Mouse (Mus musculus) adrenal gland, postnatal 14 days (tissue): ENCODE data around the gene Setd3. TPM values are rescaled to one million over a fixed set of nuclear protein-coding genes. Genes with fewer than 3 reads are reported as not detected.

Experiments
- DNase-seq: peaks from one replicate; pipeline ENCODE4 v3.0.0; 2021; ENCODE audit warnings: mixed read lengths
- long read RNA-seq, 2 experiments: library from polyadenylated mRNA; stranded (forward); transcript quantifications; one replicate each; pipeline ENCODE4 v2.0.0; 2021
- total RNA-seq: library from RNA; stranded (reverse); gene quantifications from 2 replicates; pipeline ENCODE4 v1.2.3, GENCODE M21; 2021

Setd3 gene
- 92.3 and 93.2 TPM in 2 replicates for total RNA-seq
- long read RNA-seq, experiment 1, transcript Setd3-201 (13 exons, 2,755 nt), result major isoform, 80 of 134 reads
- long read RNA-seq, experiment 1, partial matches to known transcripts, result 6 of 134 reads
- long read RNA-seq, experiment 1, other reads (novel, unspliced or antisense), result 47 of 134 reads
- long read RNA-seq, experiment 2, transcript Setd3-201 (13 exons, 2,755 nt), result major isoform, 59 of 86 reads
- long read RNA-seq, experiment 2, partial matches to known transcripts, result 8 of 86 reads
- long read RNA-seq, experiment 2, other reads (novel, unspliced or antisense), result 19 of 86 reads

DNA sequence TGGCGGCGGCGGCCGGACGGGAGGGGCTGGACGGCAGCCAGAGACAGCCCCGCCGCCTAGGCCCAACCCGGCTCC is at the start of gene Setd3:
Gene Setd3 (minus strand): TSS at position 69 of the 75 bp plus-strand sequence.
- DNase-seq, result no peak

DNA sequence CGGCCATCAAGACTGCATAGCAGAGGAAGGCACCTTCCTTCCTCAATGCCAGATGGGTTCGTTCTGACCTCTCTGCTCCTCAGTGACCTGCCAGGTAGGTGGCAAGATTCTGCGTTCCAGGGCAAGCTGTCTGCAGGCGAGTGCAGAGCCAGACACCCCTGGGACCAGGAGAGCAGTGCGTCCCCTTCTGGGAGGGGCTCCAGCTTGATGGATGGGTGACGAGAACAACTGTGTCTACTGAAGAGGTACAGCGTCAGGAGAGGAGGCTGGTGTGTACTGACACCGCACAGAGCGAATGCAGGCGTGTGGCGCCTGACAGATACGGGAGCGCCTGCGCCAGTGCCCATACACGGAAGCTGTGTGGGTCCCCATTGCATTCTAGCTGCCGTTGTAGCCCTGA is 48.4 kb upstream of the Setd3 start:
- no peak for DNase-seq

DNA sequence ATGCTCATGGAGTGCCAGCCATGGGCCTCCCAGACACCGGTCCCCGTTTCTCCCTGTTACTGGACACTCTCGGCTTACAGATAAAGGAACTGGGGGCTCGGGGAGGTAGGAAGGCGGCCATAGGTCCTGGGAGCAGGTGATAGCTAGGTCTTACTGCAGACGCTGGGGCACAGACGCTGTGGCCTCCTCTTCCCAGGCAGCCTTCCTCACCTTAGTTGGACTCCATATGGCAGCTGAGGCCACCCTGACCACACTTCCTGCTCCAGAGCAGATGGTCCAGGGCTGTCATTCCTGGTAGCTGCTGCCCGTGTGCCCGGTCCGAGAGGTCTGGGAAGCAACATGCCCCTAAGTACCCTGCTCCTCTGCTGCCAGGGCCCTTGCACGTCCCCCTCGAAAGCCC is 47.8 kb upstream of the Setd3 start:
- no peak for DNase-seq

DNA sequence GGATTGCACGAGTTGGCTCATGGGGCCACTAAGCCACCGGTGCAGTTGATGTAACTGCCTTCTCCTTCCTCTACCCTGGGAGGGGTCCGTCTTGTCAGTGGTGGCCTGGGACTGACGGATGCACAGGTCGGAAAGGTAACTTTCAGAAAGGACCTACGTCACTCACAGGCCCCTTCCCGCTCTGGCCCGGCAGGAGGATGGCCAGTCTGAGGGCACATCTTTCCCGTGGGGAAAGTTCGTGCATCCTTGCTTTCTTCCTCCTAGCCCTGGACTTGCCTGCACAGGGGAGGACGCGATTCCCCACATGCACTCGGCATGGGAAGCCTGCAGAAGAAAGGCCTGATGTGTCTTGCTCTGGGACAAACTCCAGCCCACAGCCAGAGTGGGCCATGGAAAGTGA is 47.1 kb upstream of the Setd3 start:
- no peak for DNase-seq

DNA sequence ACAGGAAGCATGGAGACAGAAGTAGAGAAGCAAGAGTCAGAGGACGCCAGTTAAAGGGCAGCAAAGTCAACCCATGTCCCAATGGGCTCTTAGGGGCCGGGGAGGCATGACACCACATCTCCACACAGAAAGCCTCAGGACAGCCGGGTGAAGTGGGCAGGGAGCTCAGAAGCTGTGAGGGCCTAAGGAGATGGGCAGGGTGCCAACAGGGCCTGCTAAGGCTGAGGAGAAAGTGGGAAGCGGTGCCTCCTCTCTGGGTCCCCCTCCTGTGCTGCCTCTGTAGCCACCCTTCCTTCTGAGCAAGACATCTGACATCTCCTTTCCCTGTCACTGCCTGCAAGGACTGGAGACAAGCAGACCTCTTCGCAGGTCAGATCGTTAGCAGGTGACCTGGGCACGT is 46.7 kb upstream of the Setd3 start:
- DNase-seq, result peak; percentile 49

DNA sequence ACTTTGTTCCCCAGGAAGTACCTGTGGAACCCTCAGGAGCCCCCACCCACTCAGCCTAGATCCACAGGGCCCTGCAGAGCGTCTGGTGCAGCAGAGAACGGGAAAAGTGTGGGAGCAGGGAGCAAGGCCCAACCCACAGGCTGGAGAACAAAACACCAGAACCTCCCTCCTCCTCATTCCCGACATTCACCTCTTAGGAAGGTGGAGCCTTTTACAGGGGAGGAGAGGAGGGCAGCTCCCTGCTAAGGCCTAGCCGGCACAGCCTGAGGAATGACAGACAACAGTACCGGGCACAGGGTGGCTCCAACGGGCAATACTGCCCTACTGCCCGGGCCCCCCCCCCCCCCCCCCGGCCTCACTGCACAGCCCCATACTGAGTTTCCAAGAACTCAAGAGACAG is 44.2 kb upstream of the Setd3 start:
- DNase-seq, result no peak

DNA sequence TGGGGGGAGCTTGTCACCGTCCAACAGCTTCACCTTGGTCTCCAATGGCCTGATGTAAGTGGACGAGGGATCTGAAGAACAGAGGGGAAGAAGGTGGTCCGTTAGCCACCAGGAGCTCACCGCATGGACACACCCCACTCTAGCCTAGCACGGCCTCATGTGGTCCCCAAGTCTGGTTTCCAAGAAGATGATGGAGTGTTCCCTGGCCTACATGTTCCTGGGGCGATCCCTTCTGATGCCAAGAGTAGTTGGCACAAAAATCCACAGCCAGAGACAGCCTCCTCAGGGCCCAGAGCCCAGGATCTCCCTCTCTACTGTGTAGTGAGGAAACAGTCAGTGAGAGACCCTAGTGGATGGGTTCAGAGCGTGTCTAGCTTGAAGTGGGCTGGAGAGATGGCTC is 42.6 kb upstream of the Setd3 start:
- DNase-seq, result no peak

DNA sequence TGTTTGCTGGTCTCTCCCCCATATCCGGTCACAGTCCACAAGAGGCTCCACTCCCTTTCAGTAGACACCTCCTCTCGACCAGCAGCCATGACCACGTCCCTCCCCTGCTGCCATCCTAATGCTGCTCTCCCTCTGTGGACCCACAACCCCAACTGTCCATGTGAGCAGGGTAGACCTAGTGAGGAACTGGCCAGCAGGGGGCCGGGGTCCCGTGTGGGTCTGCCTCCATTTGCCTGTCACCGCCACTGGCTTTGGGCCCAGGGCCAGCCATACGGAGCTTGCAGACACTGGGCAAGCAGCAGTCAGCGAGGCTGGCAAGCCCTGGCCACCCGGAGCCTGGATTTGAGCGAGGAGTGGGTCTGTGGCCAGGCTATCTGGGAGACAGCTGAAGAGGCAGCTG is 42.1 kb upstream of the Setd3 start:
- DNase-seq, result no peak

DNA sequence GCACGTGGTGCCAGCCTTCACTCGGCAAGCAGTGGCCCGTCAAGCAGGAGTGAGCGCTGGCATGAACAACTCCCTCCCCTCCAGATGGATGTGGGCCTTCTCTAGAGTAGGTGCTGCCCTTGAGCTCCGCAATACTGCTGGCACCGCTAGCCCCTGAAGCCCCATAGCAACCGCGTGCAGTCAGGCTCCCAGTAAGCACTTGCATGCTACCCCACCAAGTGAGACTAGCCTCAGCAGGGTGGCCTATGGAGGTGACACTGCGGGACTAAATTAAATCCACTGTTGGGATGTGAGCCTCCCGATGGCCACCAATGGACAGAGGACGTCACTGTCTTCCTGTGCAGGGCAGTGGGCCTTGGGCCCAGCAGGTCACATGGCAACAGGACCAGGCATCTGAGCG is 41.5 kb upstream of the Setd3 start:
- peak; percentile 59 for DNase-seq

DNA sequence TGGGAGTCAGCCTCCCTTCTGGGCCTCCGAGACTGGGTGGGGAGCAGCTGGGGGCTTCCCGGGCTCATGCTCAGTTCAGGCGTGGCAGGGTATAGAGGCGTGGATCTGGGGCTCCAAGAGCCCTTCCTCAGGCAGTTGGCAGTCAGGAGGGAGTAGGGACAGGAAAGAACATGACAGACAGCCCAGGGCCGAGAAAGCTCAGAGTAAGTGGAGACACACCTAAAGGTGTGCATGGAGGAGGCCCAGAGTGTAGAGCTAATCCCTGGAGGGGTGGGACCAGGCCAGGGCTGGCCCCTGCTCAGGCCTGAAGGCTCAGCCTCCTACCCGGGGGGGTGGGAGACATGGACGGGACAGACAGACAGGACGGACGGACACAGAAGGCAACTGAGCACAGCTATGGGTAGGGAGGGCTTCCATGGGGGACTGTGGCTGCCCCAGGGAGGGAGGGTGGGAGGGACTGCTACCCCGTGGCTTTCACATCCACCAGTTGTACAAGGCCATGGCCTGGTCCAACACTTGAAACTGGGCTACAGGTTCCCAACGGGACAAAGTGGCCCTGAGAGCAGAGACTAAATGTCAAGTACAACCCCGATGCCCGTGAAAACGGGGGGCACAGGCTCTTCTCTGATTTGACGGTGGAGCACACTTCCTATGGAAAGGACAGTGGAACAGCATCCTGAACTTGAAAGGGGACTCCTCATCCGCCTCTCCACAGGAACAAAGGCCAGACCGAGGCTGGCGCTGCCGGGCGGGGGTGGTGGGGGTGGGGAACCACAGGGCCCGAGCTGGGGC is 40.9 kb upstream of the Setd3 start:
- no peak for DNase-seq

DNA sequence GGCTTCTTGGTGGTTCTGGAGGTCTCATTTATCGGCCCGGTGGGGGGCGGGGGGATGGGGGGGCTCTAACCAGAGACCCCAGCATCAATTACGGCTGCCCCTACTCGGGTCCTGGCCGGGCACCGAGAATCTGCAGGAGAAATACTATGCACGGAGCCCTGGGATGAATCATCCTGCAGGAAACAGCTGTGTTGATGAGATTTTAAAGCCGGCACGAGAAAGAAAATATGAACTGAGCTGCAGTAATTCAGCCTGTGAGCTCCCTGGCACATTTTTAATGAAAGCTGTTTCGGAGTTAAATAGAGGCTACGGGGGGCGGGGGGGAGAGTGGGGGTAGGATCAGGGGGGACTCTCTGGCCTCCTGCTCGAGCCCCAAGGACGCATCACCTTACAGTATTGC is 40.0 kb upstream of the Setd3 start:
- DNase-seq, result no peak

DNA sequence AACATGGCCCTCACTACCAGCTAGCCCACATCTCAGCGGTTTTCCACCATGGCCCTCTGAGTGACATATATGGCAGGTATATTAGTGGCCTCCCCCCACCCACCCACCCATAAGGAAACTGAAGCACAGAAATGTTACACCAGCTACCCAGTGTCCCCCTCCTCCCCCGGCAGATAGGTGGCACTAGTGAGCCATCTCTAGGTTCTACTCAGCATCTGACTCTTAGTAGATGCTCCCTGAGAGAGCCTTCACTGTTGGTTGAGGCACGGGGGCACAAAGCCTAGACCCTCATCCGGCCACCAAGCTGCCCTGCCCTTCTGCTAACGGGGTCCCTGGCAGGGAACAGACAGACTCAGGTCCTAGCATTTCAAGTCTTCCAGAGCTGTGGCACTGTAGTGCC is 38.5 kb upstream of the Setd3 start:
- DNase-seq, result peak; percentile 82

DNA sequence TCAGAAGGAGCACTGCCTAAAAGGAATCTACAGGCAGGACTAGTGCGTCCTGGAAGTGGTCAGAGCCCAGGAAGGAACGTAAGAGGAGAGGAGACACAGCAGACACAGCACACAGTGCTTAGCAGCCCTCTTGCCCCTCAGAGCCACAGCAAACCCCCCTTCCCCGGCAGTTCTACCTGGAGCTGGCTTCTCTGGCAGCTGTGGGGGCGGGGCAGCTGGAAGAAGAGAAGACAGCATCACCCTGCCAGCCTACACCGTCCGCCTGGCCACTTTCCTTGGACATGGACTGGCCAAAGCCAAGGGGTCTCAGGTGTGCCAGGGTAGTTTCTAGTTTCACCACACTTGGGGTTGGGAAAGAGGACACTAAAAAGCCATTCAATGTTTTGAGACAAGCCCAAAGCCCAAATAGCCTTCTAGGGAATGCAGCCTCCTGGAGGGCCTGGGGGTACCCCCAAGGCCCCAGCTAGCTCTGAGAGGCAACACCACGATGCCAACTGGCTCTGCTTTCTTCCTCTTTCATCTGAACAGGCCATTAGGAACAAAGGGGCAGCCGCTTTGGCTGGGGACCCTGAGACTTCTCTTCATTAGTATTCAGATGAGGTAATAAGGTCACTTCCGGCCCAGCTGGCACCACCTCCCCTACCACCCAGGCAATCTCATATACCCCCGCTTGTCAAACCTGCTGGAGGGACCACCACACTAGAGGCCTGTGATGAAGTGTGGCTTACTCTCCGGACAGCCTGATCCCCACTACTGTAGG is 37.7 kb upstream of the Setd3 start:
- no peak for DNase-seq

DNA sequence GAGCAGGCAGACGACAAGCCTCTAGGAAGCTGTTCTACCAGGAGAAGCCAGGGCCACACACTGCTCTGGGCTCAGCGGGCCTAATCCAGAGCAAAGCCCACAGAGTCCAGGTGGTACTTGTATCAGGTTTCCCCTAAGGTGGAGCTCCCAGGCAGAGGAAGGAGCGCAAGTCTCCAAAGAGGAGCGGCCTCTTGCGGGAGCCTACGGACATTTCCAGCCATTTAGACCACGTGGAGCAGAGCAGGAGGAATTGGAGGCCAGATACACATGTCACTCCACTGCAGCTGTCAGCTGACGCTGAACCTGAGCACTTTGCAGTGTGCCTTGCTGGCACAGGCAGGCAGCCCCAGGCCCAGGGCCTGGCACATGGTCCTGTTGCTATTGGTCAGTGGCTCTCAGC is 36.0 kb upstream of the Setd3 start:
- no peak for DNase-seq

DNA sequence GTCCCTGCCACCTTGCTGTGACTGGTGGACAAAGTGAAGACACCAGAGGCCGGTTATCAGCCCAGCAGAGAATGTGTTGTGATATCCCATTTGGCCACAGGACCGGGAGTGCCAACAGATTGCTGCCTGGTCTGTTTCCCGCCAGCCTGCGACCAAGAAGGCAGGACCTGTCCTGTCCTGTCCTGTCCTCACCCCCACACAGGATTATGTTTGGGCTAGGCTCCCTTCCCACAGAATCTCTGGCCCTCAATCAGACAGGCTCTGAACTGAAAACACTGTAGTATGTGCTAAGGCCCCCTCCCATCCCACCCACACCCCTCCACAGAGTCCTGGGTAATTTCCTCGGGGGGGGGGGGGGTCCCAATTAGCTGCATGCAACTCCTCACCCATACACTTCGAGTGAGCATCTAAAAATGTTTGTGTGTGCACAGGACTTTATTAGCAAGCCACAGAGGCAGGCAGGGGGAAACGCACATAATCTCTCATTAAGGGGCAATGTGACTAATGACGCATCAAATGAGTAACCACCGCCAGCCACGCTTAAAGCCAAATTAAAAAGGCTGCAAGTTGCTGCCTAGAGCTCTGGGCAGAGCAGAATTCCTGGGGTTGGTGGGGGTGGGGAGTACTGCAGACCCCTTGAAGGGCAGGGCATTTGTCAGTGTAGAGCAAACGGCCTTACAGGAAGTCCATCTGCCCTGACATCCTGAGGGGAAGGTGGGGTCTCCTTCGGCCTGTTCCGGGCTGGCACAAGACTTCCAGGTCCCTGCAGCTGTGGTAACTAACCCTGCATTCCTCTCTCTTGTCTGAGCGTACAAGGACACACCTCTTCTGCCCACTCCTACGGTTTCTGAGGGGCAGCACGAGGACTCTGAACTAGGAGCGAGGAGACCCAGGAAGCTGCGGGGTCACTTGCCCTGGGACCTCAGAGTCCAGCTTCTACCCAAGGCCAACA is 34.3 kb upstream of the Setd3 start:
- no peak for DNase-seq

DNA sequence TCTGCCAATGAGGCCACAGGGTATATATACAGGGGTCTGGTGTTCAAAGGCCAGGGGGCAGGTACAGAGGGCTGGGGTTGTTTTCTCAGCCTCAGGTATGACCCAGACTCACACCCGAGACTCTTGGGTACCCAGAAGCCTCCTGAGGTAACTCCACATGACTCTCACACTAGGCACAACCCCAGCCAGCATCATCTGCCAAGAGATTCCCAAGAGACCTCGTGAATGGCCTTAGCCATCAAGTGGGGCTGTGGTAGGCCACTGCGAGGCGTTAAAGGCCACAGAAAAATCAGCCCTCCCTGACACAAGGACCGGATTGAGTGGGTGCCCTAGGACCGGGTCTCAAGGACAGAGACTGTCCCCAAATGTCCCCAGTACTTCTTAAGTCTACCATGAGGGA is 33.4 kb upstream of the Setd3 start:
- peak; percentile 57 for DNase-seq

DNA sequence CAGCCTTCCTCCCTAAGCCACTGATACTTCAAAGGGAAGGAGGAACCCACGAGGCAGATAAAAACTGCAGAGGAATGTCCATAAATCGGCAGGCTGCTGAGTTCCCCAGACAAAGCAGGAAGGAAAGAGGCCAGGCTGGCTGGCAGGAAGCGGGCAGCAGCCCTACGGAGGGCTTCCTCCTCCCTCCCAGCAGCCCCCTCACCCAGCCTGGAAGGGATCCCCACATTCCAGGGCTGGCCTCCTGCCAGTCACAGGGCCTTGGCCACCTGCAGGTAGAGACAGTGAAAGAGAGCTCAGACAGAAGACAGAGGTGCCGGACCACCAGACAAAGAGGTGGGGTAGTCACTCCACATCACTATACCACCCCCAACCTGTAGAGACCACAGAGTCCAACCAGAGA is 33.0 kb upstream of the Setd3 start:
- DNase-seq, result peak; percentile 32

DNA sequence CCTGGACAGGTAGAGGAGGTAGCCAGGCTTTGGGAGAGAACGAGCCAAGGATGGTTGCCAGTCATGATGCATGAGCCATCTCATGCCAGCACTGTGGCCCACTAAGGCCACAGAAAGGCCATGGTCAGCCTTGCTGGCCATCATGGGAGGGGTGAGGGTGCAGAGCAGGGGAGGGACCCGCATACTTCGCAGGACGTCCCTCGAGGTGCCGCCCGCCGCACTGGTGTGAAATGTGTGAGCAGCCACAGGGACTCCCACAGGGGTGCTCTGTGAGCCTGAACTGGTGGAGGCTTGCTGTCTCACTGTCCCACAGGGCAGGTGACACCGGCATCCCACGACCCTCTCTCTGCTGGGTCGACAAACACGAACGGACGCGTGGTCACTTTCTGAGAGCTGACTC is 31.5 kb upstream of the Setd3 start:
- DNase-seq, result no peak

DNA sequence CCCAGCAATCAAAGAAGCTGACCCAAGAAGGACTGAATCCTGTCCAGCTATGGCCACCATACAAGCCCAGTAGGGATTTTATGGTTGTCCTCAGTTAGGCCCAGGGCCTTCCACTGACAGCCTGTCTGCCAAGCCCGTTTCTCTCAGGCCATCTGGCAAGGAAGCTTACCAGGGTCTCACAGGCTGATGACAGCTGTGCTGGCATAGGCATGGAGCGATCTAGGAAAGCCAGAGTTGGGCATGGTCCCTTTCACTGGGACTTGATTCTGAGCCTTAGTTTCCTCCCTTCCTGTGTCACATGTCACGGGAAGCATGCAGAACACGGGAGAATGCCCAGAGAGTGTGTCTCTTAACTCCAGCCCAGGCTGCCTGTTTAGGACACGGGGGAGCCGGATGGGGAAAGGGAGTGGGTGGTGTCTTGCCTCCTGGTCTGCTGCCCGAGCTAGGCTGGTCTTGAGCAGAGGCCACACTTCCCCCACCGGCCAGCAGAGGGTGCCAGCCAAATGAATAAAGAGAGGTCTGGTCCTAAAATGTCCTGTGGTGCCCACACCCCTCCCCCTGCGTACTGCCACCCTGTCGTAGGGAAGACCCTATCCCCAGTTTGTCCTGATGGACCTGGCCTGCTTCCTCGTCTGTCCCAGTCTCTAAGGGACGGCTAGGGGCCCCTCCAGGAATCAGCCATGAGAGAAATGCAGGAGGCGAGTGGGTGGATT is 29.8 kb upstream of the Setd3 start:
- peak; percentile 83 for DNase-seq

DNA sequence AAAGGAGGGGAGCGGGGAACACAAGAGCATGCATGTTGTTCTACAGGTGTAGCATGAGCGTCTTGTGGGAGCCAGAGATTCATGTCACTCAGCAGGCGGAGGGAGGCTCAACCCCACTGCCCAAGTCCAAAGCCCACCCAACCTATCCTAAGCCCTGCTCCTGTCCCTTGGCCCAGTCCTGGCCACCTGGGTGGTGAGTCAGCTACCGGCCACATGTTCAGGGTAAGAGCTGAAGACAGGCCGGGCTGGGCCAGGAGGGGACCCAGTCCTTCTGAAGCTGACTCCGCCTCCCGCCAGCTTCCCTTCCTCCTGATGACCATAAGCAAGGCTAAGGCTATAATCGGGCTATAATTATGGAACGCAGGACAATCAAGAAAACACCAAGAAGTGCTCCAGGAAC is 29.1 kb upstream of the Setd3 start:
- no peak for DNase-seq

DNA sequence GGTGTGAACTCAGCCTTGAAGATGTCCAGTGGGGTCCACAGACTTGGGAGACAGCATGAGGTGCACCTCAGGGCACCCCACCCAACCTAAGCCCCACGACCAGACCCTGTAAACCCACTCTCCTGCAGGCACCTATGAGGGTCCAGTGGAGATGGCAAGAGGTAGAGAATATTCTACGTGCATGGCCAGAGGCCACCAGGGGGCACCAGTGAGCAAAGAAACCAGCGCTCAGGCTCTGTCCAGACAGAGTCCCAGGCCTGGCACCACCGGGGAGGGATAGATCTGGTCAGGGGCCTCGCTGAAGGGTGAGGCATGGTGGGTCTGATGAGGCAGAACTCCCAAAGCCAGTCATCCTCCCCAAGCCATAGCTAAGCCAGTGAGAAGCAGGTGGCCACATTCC is 27.5 kb upstream of the Setd3 start:
- peak; percentile 90 for DNase-seq

DNA sequence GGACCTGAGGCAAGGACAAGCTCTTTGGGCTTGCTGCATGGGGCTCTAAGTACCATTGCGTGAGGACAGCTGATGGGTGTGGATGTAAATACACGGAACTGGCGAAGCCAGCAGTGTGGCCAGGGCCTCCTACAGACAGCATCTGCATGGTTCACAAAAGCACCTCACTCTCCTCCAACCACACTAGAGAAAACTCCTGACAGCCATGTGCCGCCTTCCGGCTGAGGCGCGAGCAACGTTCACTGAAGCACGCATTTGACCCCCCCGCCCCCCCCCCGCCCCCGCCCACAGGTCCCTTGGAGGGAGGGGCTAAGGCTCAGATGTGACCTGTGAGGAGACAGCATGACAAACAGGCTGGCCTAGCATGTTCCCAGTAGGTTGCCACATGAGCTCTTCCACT is 25.9 kb upstream of the Setd3 start:
- DNase-seq, result no peak
